Mouse (Mus musculus) lung, adult 2 months (tissue): ENCODE measurements at regions not wholly inside any gene's neighbourhood (a gene's known extent, or its start where the extent isn't known, plus 50 kb on each side); places are given as distances from the start of the nearest gene placed in this dataset.

Experiments
- CTCF ChIP-seq: fragments of 200-500 bp; IDR thresholded peaks from 2 replicates; pipeline ENCODE4 v1.5.1; 2011; ENCODE audit warnings: mild to moderate bottlenecking, low read length, control low read depth; ENCODE audit not compliant: insufficient read depth
- POLR2A ChIP-seq: fragments of 200-500 bp; IDR thresholded peaks from 2 replicates; pipeline ENCODE4 v1.6.1; 2011; ENCODE audit warnings: low read depth, mild to moderate bottlenecking, control low read depth, low read length, borderline replicate concordance; ENCODE audit errors: extremely low read depth

- TF ChIP-seq CTCF: no peak
- no peak for TF ChIP-seq POLR2A
Measured at GRCm38 (mm10) chr10:68633180-68633579, 90.3 kb upstream of the Tmem26 start.
